Mouse (Mus musculus) lung, embryonic 14.5 days (tissue): Measurements from ENCODE around the gene Dglucy. TPM values are rescaled to one million over a fixed set of nuclear protein-coding genes. Genes with fewer than 3 reads are reported as not detected.

Experiments used
- ATAC-seq: fragments of 200-750 bp; cut with Nextera tagmentation; 2 replicates; pipeline ENCODE4 v1.8.0; 2017; ENCODE audit warnings: mild to moderate bottlenecking, moderate TSS enrichment, moderate library complexity; ENCODE audit not compliant: insufficient read depth
- DNase-seq: peaks from one replicate; pipeline ENCODE4 v3.0.0-alpha.2; 2015
- H3K27ac ChIP-seq: fragments of 300-500 bp; sonication (generic); 2 replicates; pipeline ENCODE4 v1.5.1; 2014; ENCODE audit warnings: low read depth, mild to moderate bottlenecking, moderate library complexity
- H3K27me3 ChIP-seq: fragments of 300-500 bp; sonication (generic); 2 replicates; pipeline ENCODE4 v1.6.1; 2014; ENCODE audit warnings: low read length, control low read depth; ENCODE audit not compliant: insufficient read depth
- H3K36me3 ChIP-seq: fragments of 300-500 bp; sonication (generic); 2 replicates; pipeline ENCODE4 v1.6.1; 2014; ENCODE audit warnings: control low read depth; ENCODE audit not compliant: insufficient read depth
- H3K4me1 ChIP-seq: fragments of 300-500 bp; sonication (generic); 2 replicates; pipeline ENCODE4 v1.6.1; 2014; ENCODE audit warnings: antibody characterized with exemption, control low read depth; ENCODE audit not compliant: insufficient read depth
- H3K4me2 ChIP-seq: fragments of 300-500 bp; sonication (generic); 2 replicates; pipeline ENCODE4 v1.6.1; 2014; ENCODE audit warnings: mild to moderate bottlenecking
- H3K4me3 ChIP-seq: fragments of 300-500 bp; sonication (generic); 2 replicates; pipeline ENCODE4 v1.5.1; 2014; ENCODE audit warnings: low read depth, low read length
- H3K9ac ChIP-seq: fragments of 300-500 bp; sonication (generic); 2 replicates; pipeline ENCODE4 v1.6.1; 2014
- H3K9me3 ChIP-seq: fragments of 300-500 bp; sonication (generic); 2 replicates; pipeline ENCODE4 v1.6.1; 2016; ENCODE audit warnings: low read depth, low read length, control low read depth
- CTCF ChIP-seq: IDR thresholded peaks from 2 replicates; pipeline ENCODE4 v1.5.1; 2016; ENCODE audit warnings: antibody characterized with exemption, low read depth
- WGBS: fragments of 180-500 bp; shearing (Covaris S2); extraction: QIAGEN DNeasy Blood & Tissue Kit; methylation state at CpG from one replicate; pipeline ENCODE4 v1.1.7; 2014; 5-methylcytosine and 5-hydroxymethylcytosine counted together
- polyA plus RNA-seq: library from polyadenylated mRNA; unstranded; fragments of >200 nt; fragmentation: Nextera tagmentation; extraction: Ambion mirVana; gene quantifications from 2 replicates; pipeline ENCODE4 v1.2.1, GENCODE M21; 2014

Dglucy gene
- polyA plus RNA-seq, 1 experiment from 2014 or later: 3.8 TPM

GRCm38 (mm10) chr12:100910731-100911130 lies 131.9 kb downstream of the Dglucy start:
- Histone ChIP-seq H3K9me3 (no peaks in the 10 kb centered on the region), H3K27me3 (peaks cover 16% of the 10 kb centered on the region; the same call in 1 of the 2 replicates), H3K4me1 (no peaks in the 10 kb centered on the region), H3K36me3 (peaks cover 15% of the 10 kb centered on the region; the same call in 1 of the 2 replicates), H3K27ac (no peak overlapping the region), H3K4me2 (no peak overlapping the region), H3K9ac (no peak overlapping the region), H3K4me3 (no peak overlapping the region)
- TF ChIP-seq CTCF: no peak
- DNase-seq (no peak), ATAC-seq (no peak)
- 74% methylated on average over 12 of the region's 12 CpGs for WGBS

GRCm38 (mm10) chr12:100924646-100925339 lies 145.9 kb downstream of the Dglucy start:
- Histone ChIP-seq H3K27me3 (no peaks in the 10 kb centered on the region), H3K4me3 (no peak overlapping the region), H3K36me3 (peaks cover 48% of the 10 kb centered on the region), H3K4me2 (no peak overlapping the region), H3K9ac (no peak overlapping the region), H3K9me3 (no peaks in the 10 kb centered on the region), H3K27ac (no peak overlapping the region), H3K4me1 (no peaks in the 10 kb centered on the region)
- WGBS: 76% methylated on average over 15 of the region's 15 CpGs
- no peak for TF ChIP-seq CTCF
- no peak for ATAC-seq
- no peak for DNase-seq

DNA sequence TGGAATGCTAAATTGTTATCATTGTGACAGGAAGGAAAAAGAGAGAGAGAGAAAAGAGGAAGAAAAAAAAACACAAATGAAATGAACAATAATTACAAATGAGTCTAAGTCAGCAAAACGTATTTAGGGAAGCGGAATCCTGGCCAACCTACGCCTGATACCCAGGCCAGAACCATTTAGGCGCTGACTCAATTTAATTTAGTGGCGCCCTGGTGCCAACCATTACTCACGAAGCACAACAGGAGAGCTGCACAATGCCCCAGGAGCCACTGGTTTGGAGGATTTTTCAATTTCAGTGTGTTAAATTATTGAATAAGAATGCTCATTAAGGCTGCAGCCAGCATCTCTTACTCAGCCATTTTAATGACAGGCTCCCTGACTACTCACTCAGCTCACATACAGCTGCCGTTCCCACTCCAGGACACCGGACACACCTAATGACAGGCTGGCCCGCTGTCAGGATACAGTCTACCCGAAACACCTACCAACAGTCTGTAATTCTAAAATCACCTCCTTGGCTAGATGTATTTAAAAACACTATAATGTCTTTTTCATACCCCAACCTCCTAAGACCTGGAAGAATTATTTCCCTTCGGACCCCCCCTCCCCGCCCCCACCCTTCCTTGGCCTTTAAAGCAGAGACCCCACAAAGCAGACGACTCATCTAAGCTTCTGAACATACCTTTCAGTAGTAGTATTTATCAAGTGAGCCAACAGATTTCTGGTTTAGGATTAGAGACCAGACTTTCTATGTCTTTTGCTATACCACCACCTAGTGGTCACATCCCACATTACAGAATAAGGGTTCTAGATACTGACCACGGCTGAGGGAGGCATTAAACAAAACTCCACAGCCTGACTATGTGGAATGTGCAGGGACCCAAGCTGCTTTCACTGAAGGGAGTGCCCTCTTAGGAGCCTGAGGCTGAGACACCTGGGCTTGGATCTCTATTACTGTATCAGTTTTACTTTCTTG lies 147.1 kb downstream of the Dglucy start:
- 69% methylated on average over 14 of the region's 14 CpGs for WGBS
- TF ChIP-seq CTCF: peak; percentile 84
- ATAC-seq: peak; percentile 67; the same call in 1 of the 2 replicates
- no peaks in the 10 kb centered on the region for H3K27me3 ChIP-seq
- H3K9ac ChIP-seq: no peak overlapping the region
- no peak overlapping the region for H3K27ac ChIP-seq
- peaks cover 51% of the 10 kb centered on the region for H3K36me3 ChIP-seq
- DNase-seq: peak; percentile 95
- no peak overlapping the region for H3K4me2 ChIP-seq
- H3K4me1 ChIP-seq: no peaks in the 10 kb centered on the region
- H3K9me3 ChIP-seq: no peaks in the 10 kb centered on the region
- no peak overlapping the region for H3K4me3 ChIP-seq

GRCm38 (mm10) chr12:100928286-100928685 lies 149.4 kb downstream of the Dglucy start:
- Histone ChIP-seq H3K4me3 (no peak overlapping the region), H3K9ac (no peak overlapping the region), H3K27me3 (no peaks in the 10 kb centered on the region), H3K36me3 (peaks cover 47% of the 10 kb centered on the region), H3K27ac (no peak overlapping the region), H3K4me2 (no peak overlapping the region), H3K9me3 (no peaks in the 10 kb centered on the region), H3K4me1 (no peaks in the 10 kb centered on the region)
- TF ChIP-seq CTCF: no peak
- DNase-seq (no peak), ATAC-seq (no peak)
- 90% methylated on average over 9 of the region's 9 CpGs for WGBS

DNA sequence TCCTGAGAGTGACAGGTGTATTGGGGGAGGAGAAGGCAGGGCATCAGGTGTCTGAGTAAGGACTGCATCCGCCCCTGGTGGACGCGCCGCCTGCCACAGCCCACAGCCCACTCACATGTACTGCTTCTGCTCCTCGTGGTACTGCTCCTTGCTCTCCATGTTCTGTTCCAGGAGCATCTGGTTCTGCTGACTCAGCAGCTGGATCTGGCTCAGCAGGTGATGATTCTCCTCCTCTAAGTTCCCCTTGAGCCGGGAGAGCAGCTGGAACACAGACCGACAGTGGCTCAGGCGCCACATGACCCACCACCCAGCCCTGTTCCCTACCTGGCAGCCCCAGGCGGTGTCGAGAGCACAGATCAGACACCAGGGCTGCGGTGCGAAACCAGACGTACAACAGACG lies 152.8 kb downstream of the Dglucy start:
- no peaks in the 10 kb centered on the region for H3K9me3 ChIP-seq
- no peak overlapping the region for H3K27ac ChIP-seq
- 93% methylated on average over 14 of the region's 14 CpGs for WGBS
- H3K36me3 ChIP-seq: peaks cover 42% of the 10 kb centered on the region
- no peak overlapping the region for H3K4me3 ChIP-seq
- no peaks in the 10 kb centered on the region for H3K4me1 ChIP-seq
- H3K9ac ChIP-seq: no peak overlapping the region
- TF ChIP-seq CTCF: no peak
- H3K4me2 ChIP-seq: no peak overlapping the region
- H3K27me3 ChIP-seq: no peaks in the 10 kb centered on the region
- ATAC-seq (no peak), DNase-seq (no peak)

DNA sequence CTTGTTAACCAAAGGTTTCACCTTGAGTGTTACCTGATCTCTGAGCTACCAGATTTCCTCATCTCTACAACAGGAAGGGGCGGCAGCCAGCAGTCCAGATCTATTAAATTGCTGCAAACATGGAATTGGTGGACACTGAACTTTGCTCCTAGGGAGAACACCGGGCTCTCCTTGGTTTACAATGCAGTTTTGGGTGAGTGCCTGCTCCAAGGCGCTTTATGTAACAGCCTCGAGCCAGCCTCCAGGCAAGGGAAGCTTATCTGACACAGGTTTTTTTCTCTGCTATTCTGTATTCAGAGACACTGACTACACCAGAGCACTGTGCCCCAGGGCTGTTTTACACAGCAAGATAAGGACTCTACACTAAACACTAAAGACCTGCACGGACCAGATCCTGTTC lies 155.9 kb downstream of the Dglucy start:
- WGBS: 78% methylated on average over 5 of the region's 5 CpGs
- H3K27me3 ChIP-seq: no peaks in the 10 kb centered on the region
- no peak overlapping the region for H3K9ac ChIP-seq
- H3K9me3 ChIP-seq: no peaks in the 10 kb centered on the region
- no peaks in the 10 kb centered on the region for H3K4me1 ChIP-seq
- H3K36me3 ChIP-seq: peaks cover 26% of the 10 kb centered on the region
- no peak overlapping the region for H3K27ac ChIP-seq
- H3K4me3 ChIP-seq: no peak overlapping the region
- DNase-seq: no peak
- no peak overlapping the region for H3K4me2 ChIP-seq
- TF ChIP-seq CTCF: no peak
- ATAC-seq: no peak

DNA sequence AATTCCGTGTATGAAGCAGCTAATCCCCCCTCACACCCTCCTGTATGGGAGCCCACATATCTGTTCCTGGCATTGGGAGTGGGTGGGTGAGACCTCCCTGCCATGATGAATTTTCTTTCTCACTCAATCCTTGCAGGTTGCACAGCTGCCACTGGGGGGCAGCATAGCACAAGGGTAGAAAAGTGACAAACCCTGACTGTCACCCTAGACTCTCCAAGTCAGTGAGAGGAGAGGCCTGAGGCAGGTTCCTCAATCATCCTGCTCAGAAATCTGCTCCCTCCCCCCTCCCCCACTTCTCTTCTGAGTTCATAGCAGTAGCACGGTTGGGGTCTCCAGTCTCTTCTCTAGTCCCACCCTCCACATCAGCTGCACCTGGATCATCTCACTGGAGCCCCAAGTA lies 157.3 kb downstream of the Dglucy start:
- H3K36me3 ChIP-seq: peaks cover 31% of the 10 kb centered on the region
- H3K9me3 ChIP-seq: no peaks in the 10 kb centered on the region
- H3K4me2 ChIP-seq: no peak overlapping the region
- H3K27ac ChIP-seq: no peak overlapping the region
- no peaks in the 10 kb centered on the region for H3K27me3 ChIP-seq
- DNase-seq: peak; percentile 86
- H3K4me3 ChIP-seq: no peak overlapping the region
- ATAC-seq: peak; percentile 56
- TF ChIP-seq CTCF: peak; percentile 88
- H3K9ac ChIP-seq: no peak overlapping the region
- WGBS: 2% methylated on average over 2 of the region's 2 CpGs
- no peaks in the 10 kb centered on the region for H3K4me1 ChIP-seq
